Comparison of ENCODE assay signal across 8 mouse cellular contexts in genomic region chr19:7020224-7020641, GRCm38 (mm10). TPM values are rescaled to one million over a fixed set of nuclear protein-coding genes. Genes with fewer than 3 reads are reported as not detected.
DNase-seq lines count a peak whose midpoint lies in the region; ATAC-seq and TF ChIP-seq lines count a peak whose summit lies in the region.

No protein-coding gene starts in this region.

- H3K9me3 ChIP-seq in kidney, embryonic 15.5 days (replicated peaks): no peaks in the 10 kb centered on the region

- no peak for DNase-seq in testis, postnatal 14 days (ENCODE audit: low spot score)
- peak; percentile 71 for DNase-seq in c-Kit-positive CD71-positive TER-119-positive erythroid progenitor cells, embryonic 14.5 days (ENCODE audit: low spot score)
- DNase-seq in heart, adult 8-10 months (ENCODE audit: low spot score): peak; percentile 58
- DNase-seq in lung, postnatal 36 days: peak; percentile 80
- DNase-seq in spleen, adult 2 months (ENCODE audit: low read depth in 1 of 2, low spot score in 2 of 2): peak; percentile 70 to 75
- no peak for DNase-seq in layer of hippocampus, postnatal 14 days (ENCODE audit: low spot score in 2 of 2)

- no peaks in the 10 kb centered on the region for H3K4me1 ChIP-seq in testis, adult 2 months (ENCODE audit: control insufficient read depth, insufficient read depth, low read length)
- H3K4me1 ChIP-seq in kidney, embryonic 15.5 days: no peaks in the 10 kb centered on the region
- peaks cover 10% of the 10 kb centered on the region; the same call in 1 of the 2 replicates for H3K4me1 ChIP-seq in spleen, adult 2 months (ENCODE audit: control insufficient read depth, insufficient read depth, insufficient read length)

- WGBS in kidney, embryonic 15.5 days: 49% methylated on average over 3 of the region's 3 CpGs
- 3% methylated on average over 3 of the region's 3 CpGs for WGBS in spleen, adult 2 months

- peaks cover 7% of the 10 kb centered on the region for H3K36me3 ChIP-seq in testis, adult 2 months (ENCODE audit: control insufficient read depth, insufficient read depth, low read length)
- H3K36me3 ChIP-seq in kidney, embryonic 15.5 days: peaks cover 79% of the 10 kb centered on the region
- peaks cover 23% of the 10 kb centered on the region for H3K36me3 ChIP-seq in spleen, adult 2 months (ENCODE audit: control insufficient read depth, insufficient read depth, low read length)

- H3K27ac ChIP-seq in testis, adult 2 months (ENCODE audit: control insufficient read depth, insufficient read depth, low read depth, low read length): peak overlapping the region; percentile 24; the same call in 1 of the 2 replicates
- no peak overlapping the region for H3K27ac ChIP-seq in kidney, embryonic 15.5 days
- peak overlapping the region; percentile 95 for H3K27ac ChIP-seq in spleen, adult 2 months (ENCODE audit: insufficient read depth, low read length)

- TF ChIP-seq CTCF in testis, adult 2 months (IDR thresholded peaks at IDR 0.05; ENCODE audit: control insufficient read depth, insufficient read depth, insufficient replicate concordance, low read depth, low read length): no peak; the same call in 1 of the 2 replicates
- peak; percentile 79; the same call in 1 of the 2 replicates for TF ChIP-seq CTCF in spleen, adult 2 months (IDR thresholded peaks at IDR 0.05; ENCODE audit: extremely low read depth, insufficient read depth, insufficient read length, insufficient replicate concordance)

- no peak overlapping the region for H3K4me2 ChIP-seq in kidney, embryonic 15.5 days

- no peak for TF ChIP-seq POLR2A in testis, adult 2 months (IDR thresholded peaks at IDR 0.05; ENCODE audit: control insufficient read depth, low read depth, low read length)
- no peak for TF ChIP-seq POLR2A in spleen, adult 2 months (IDR thresholded peaks at IDR 0.05; ENCODE audit: low read depth, low read length)

- H3K27me3 ChIP-seq in testis, adult 2 months (ENCODE audit: control insufficient read depth, insufficient read depth, low read length): no peaks in the 10 kb centered on the region
- no peaks in the 10 kb centered on the region for H3K27me3 ChIP-seq in kidney, embryonic 15.5 days
- no peaks in the 10 kb centered on the region for H3K27me3 ChIP-seq in spleen, adult 2 months (ENCODE audit: control insufficient read depth, insufficient read depth, low read length)

- ATAC-seq in kidney, embryonic 15.5 days (replicated peaks; ENCODE audit: low FRiP score): peak; percentile 60; the same call in 1 of the 2 replicates

- H3K9ac ChIP-seq in kidney, embryonic 15.5 days: no peak overlapping the region

- no peak overlapping the region for H3K4me3 ChIP-seq in testis, adult 2 months (ENCODE audit: control insufficient read depth, low read depth, low read length)
- H3K4me3 ChIP-seq in kidney, embryonic 15.5 days (replicated peaks): no peak overlapping the region
- H3K4me3 ChIP-seq in spleen, adult 2 months (ENCODE audit: extremely low read depth, insufficient read depth, insufficient read length): no peak overlapping the region

RNA-seq across cellular contexts. Expression of gene Fermt3, which starts 1.0 kb away (rescaled TPM):
- 1.3 and 1.4 TPM in 2 replicates for polyA plus RNA-seq in testis, adult 2 months (2012; rRNA removed)
- 1 to 10 TPM; 3.3 to 9.6 (median 4.4) TPM for total RNA-seq in heart, adult 8-10 months (2022)
- 6.9 and 8.3 TPM in 2 replicates for polyA plus RNA-seq in kidney, embryonic 15.5 days (2015; fragmentation: Nextera tagmentation; extraction: Ambion mirVana)
- 194 and 240 TPM in 2 replicates for polyA plus RNA-seq in spleen, adult 2 months (2012; rRNA removed)
- total RNA-seq in layer of hippocampus, postnatal 14 days (2021): 1 to 10 TPM; 3.6 to 5.4 TPM

RNA-seq across cellular contexts. Expression of gene Stip1, which starts 19.5 kb away (rescaled TPM):
- 53.1 and 54.5 TPM in 2 replicates for polyA plus RNA-seq in testis, adult 2 months (2012; rRNA removed)
- 100 to 1,000 TPM in 3 of 4 experiments, 10 to 100 TPM in 1; 96.7 to 125 (median 109) TPM for total RNA-seq in heart, adult 8-10 months (2022)
- polyA plus RNA-seq in kidney, embryonic 15.5 days (2015; fragmentation: Nextera tagmentation; extraction: Ambion mirVana): 290 and 298 TPM in 2 replicates
- polyA plus RNA-seq in spleen, adult 2 months (2012; rRNA removed): 27.4 and 31.3 TPM in 2 replicates
- total RNA-seq in layer of hippocampus, postnatal 14 days (2021): 100 to 1,000 TPM; 136 to 159 TPM

RNA-seq across cellular contexts. Expression of gene Trpt1, which starts 24.3 kb away (rescaled TPM):
- polyA plus RNA-seq in testis, adult 2 months (2012; rRNA removed): 6.6 and 6.7 TPM in 2 replicates
- total RNA-seq in heart, adult 8-10 months (2022): 10 to 100 TPM; 26.1 to 30.5 (median 27.3) TPM
- polyA plus RNA-seq in kidney, embryonic 15.5 days (2015; fragmentation: Nextera tagmentation; extraction: Ambion mirVana): 11.2 and 12.1 TPM in 2 replicates
- 4.7 and 6.4 TPM in 2 replicates for polyA plus RNA-seq in spleen, adult 2 months (2012; rRNA removed)
- total RNA-seq in layer of hippocampus, postnatal 14 days (2021): 10 to 100 TPM; 16.4 to 20.4 TPM

RNA-seq across cellular contexts. Expression of gene Nudt22, which starts 24.3 kb away (rescaled TPM):
- polyA plus RNA-seq in testis, adult 2 months (2012; rRNA removed): 8.6 and 10.0 TPM in 2 replicates
- 10 to 100 TPM; 26.8 to 34.4 (median 29.9) TPM for total RNA-seq in heart, adult 8-10 months (2022)
- 25.4 and 27.4 TPM in 2 replicates for polyA plus RNA-seq in kidney, embryonic 15.5 days (2015; fragmentation: Nextera tagmentation; extraction: Ambion mirVana)
- polyA plus RNA-seq in spleen, adult 2 months (2012; rRNA removed): 19.4 and 26.5 TPM in 2 replicates
- 10 to 100 TPM; 10.9 to 11.9 TPM for total RNA-seq in layer of hippocampus, postnatal 14 days (2021)

RNA-seq across cellular contexts. Expression of gene Dnajc4, which starts 27.9 kb away (rescaled TPM):
- 109 and 123 TPM in 2 replicates for polyA plus RNA-seq in testis, adult 2 months (2012; rRNA removed)
- 10 to 100 TPM; 48.7 to 62.9 (median 53.7) TPM for total RNA-seq in heart, adult 8-10 months (2022)
- 22.5 and 24.1 TPM in 2 replicates for polyA plus RNA-seq in kidney, embryonic 15.5 days (2015; fragmentation: Nextera tagmentation; extraction: Ambion mirVana)
- 24.1 and 25.3 TPM in 2 replicates for polyA plus RNA-seq in spleen, adult 2 months (2012; rRNA removed)
- 10 to 100 TPM; 18.7 to 24.2 TPM for total RNA-seq in layer of hippocampus, postnatal 14 days (2021)

Comparison
In these comparisons a context has a peak if more than half of its experiments do, and no peak if none do; other contexts are left out.
1. DNase-seq: peak in c-Kit-positive CD71-positive TER-119-positive erythroid progenitor cells, embryonic 14.5 days (single experiment), heart, adult 8-10 months (single experiment), lung, postnatal 36 days (single experiment) and spleen, adult 2 months (2 of 2); none in testis, postnatal 14 days (single experiment) and layer of hippocampus, postnatal 14 days (0 of 2).
2. RNA of gene Fermt3, which starts 1.0 kb away (polyA plus RNA-seq): 194 to 240 TPM in spleen, adult 2 months; 6.9 to 8.3 TPM in kidney, embryonic 15.5 days and 1.3 to 1.4 TPM in testis, adult 2 months; every median in the first group is over 10 times any median in the second.